Mouse (Mus musculus) ovary, adult 10 weeks (tissue): ENCODE results near the gene Carmil3. TPM values are rescaled to one million over a fixed set of nuclear protein-coding genes. Genes with fewer than 3 reads are reported as not detected.

Experiments used
- polyA plus RNA-seq: library from polyadenylated mRNA; stranded (reverse); fragments of 350-450 nt; fragmentation: Illumina TruSeq; extraction: RNeasy Lipid Tissue Mini Kit (QIAGEN cat#74804); gene quantifications from one replicate; pipeline ENCODE4 v1.2.3, GENCODE M21; 2014

The Carmil3 gene
- polyA plus RNA-seq: 0.17 TPM

GRCm38 (mm10) chr14:55490361-55491201 is at the start of gene Carmil3:
TSS of gene Carmil3 (plus strand) at chr14:55490651.

GRCm38 (mm10) chr14:55478651-55479599 is 11.5 kb upstream of the Carmil3 start, which contains the start of gene Dhrs4:
TSS of gene Dhrs4 (plus strand) at chr14:55478758.

GRCm38 (mm10) chr14:55510125-55510731 is 19.8 kb downstream of the Carmil3 start, which contains the start of gene Cpne6:
TSS of gene Cpne6 (plus strand) at chr14:55510445.

GRCm38 (mm10) chr14:55524785-55525184 is 34.3 kb downstream of the Carmil3 start, which contains the start of gene Nrl:
TSS of gene Nrl (minus strand) at chr14:55524981.

GRCm38 (mm10) chr14:55540067-55540786 is 49.8 kb downstream of the Carmil3 start, which contains the start of gene Pck2:
TSS of gene Pck2 (plus strand) at chr14:55540266.

Other genes starting within 250 kb of the Carmil3 start
- 25.6 TPM for gene Dhrs4, start 11.9 kb upstream of the Carmil3 start, polyA plus RNA-seq
- not detected for gene Cpne6, start 19.8 kb downstream of the Carmil3 start, polyA plus RNA-seq
- not detected for gene Nrl, start 34.3 kb downstream of the Carmil3 start, polyA plus RNA-seq
- 10.0 TPM for gene Pck2, start 49.6 kb downstream of the Carmil3 start, polyA plus RNA-seq
- gene Dcaf11, start 69.4 kb downstream of the Carmil3 start, polyA plus RNA-seq: 8.8 TPM
- gene A730061H03Rik, start 69.8 kb downstream of the Carmil3 start, polyA plus RNA-seq: not detected
- not detected for gene Fitm1, start 85.0 kb downstream of the Carmil3 start, polyA plus RNA-seq
- gene Psme1, start 87.5 kb downstream of the Carmil3 start, polyA plus RNA-seq: 115 TPM
- gene Emc9, start 94.7 kb downstream of the Carmil3 start, polyA plus RNA-seq: 2.7 TPM
- gene Psme2, start 100.5 kb downstream of the Carmil3 start, polyA plus RNA-seq: 87.7 TPM
- 2.5 TPM for gene Rnf31, start 101.1 kb downstream of the Carmil3 start, polyA plus RNA-seq
- 37.8 TPM for gene Irf9, start 112.9 kb downstream of the Carmil3 start, polyA plus RNA-seq
- gene Rec8, start 127.4 kb downstream of the Carmil3 start, polyA plus RNA-seq: 0.77 TPM
- 11.5 TPM for gene Ipo4, start 145.3 kb downstream of the Carmil3 start, polyA plus RNA-seq
- gene Gm49378, start 147.2 kb downstream of the Carmil3 start, polyA plus RNA-seq: 0.60 TPM
- 44.3 TPM for gene Tm9sf1, start 153.2 kb downstream of the Carmil3 start, polyA plus RNA-seq
- gene Tssk4, start 159.5 kb downstream of the Carmil3 start, polyA plus RNA-seq: not detected
- 13.6 TPM for gene Mdp1, start 169.9 kb downstream of the Carmil3 start, polyA plus RNA-seq
- gene Gmpr2, start 181.3 kb downstream of the Carmil3 start, polyA plus RNA-seq: 28.1 TPM
- gene Nedd8, start 181.5 kb downstream of the Carmil3 start, polyA plus RNA-seq: 46.6 TPM
- 11.2 TPM for gene Tinf2, start 191.2 kb downstream of the Carmil3 start, polyA plus RNA-seq
- gene Tgm1, start 223.3 kb downstream of the Carmil3 start, polyA plus RNA-seq: not detected
- gene Rabggta, start 231.6 kb downstream of the Carmil3 start, polyA plus RNA-seq: 0.40 TPM